Mouse (Mus musculus) embryonic facial prominence, embryonic 12.5 days (tissue): ENCODE results near the gene Harbi1. TPM values are rescaled to one million over a fixed set of nuclear protein-coding genes. Genes with fewer than 3 reads are reported as not detected.
A peak's percentile ranks its signal among the peaks of the same experiment; 100 is the strongest.

Experiments
- ATAC-seq: fragments of 200-750 bp; cut with Nextera tagmentation; 2 replicates; pipeline ENCODE4 v1.8.0; 2017; ENCODE audit not compliant: insufficient number of reproducible peaks, insufficient read depth, low FRiP score, low TSS enrichment
- H3K27ac ChIP-seq: fragments of 300-500 bp; sonication (generic); 2 replicates; pipeline ENCODE4 v1.5.1; 2016; ENCODE audit warnings: mild to moderate bottlenecking
- H3K27me3 ChIP-seq: fragments of 300-500 bp; sonication (generic); 2 replicates; pipeline ENCODE4 v1.6.1; 2016; ENCODE audit warnings: mild to moderate bottlenecking, moderate library complexity
- H3K36me3 ChIP-seq: fragments of 300-500 bp; sonication (generic); 2 replicates; pipeline ENCODE4 v1.6.1; 2016; ENCODE audit warnings: mild to moderate bottlenecking
- H3K4me1 ChIP-seq: fragments of 300-500 bp; sonication (generic); 2 replicates; pipeline ENCODE4 v1.6.1; 2016
- H3K4me2 ChIP-seq: fragments of 300-500 bp; sonication (generic); replicated peaks from 2 replicates; pipeline ENCODE4 v1.6.1; 2016; ENCODE audit warnings: mild to moderate bottlenecking, moderate library complexity
- H3K4me3 ChIP-seq: fragments of 300-500 bp; sonication (generic); 2 replicates; pipeline ENCODE4 v1.5.1; 2016; ENCODE audit warnings: mild to moderate bottlenecking
- H3K9ac ChIP-seq: fragments of 300-500 bp; sonication (generic); 2 replicates; pipeline ENCODE4 v1.6.1; 2016; ENCODE audit warnings: mild to moderate bottlenecking, moderate library complexity
- H3K9me3 ChIP-seq: fragments of 300-500 bp; sonication (generic); 2 replicates; pipeline ENCODE4 v1.6.1; 2016; ENCODE audit warnings: mild to moderate bottlenecking, moderate library complexity
- WGBS: fragments of 180-500 bp; shearing (Covaris S2); methylation state at CpG from one replicate; pipeline ENCODE4 v1.1.7; 2016; 5-methylcytosine and 5-hydroxymethylcytosine counted together
- polyA plus RNA-seq: library from polyadenylated mRNA; unstranded; fragments of >200 nt; fragmentation: Nextera tagmentation; extraction: Ambion mirVana; gene quantifications from 2 replicates; pipeline ENCODE4 v1.2.1, GENCODE M21; 2016

Gene Harbi1
- polyA plus RNA-seq, 1 experiment from 2014 or later: 24.9 TPM

DNA sequence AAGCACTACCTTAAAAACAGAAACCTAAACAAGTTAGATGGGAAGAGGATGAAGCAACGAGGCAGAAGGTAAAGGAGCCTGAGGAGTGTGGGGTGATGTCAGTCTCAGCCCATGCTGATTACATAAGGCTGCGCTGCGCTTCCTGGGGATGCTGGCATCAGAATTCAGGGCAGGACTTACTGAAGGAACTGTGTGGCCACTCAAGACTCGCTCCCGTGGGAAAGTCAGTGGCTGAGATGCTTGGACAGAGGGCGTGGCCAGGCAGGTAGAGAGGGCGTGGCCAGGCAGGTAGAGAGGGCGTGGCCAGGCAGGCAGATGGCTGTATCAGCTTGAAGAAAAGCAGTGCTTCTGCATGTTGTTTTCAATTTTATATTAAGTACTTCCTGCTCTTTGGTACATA is 26.7 kb upstream of the Harbi1 start:
- ATAC-seq: no peak
- Histone ChIP-seq H3K4me3 (no peak overlapping the region), H3K9ac (no peak overlapping the region), H3K36me3 (peaks cover 78% of the 10 kb centered on the region), H3K4me2 (no peak overlapping the region), H3K4me1 (no peaks in the 10 kb centered on the region), H3K9me3 (no peaks in the 10 kb centered on the region), H3K27me3 (no peaks in the 10 kb centered on the region), H3K27ac (no peak overlapping the region)
- WGBS: 79% methylated on average over 8 of the region's 8 CpGs

GRCm38 (mm10) chr2:91689452-91689851 is 21.2 kb upstream of the Harbi1 start:
- WGBS: 75% methylated on average over 7 of the region's 7 CpGs
- H3K9me3 ChIP-seq: no peaks in the 10 kb centered on the region
- no peak overlapping the region for H3K27ac ChIP-seq
- H3K36me3 ChIP-seq: peaks cover 48% of the 10 kb centered on the region
- no peaks in the 10 kb centered on the region for H3K4me1 ChIP-seq
- H3K4me2 ChIP-seq: no peak overlapping the region
- H3K9ac ChIP-seq: no peak overlapping the region
- no peaks in the 10 kb centered on the region for H3K27me3 ChIP-seq
- no peak overlapping the region for H3K4me3 ChIP-seq
- ATAC-seq: no peak

- 88% methylated on average over 10 of the region's 10 CpGs for WGBS
- Histone ChIP-seq H3K4me1 (no peaks in the 10 kb centered on the region), H3K4me2 (no peak overlapping the region), H3K4me3 (no peak overlapping the region), H3K9me3 (no peaks in the 10 kb centered on the region), H3K27ac (no peak overlapping the region), H3K9ac (no peak overlapping the region), H3K27me3 (no peaks in the 10 kb centered on the region), H3K36me3 (peaks cover 9% of the 10 kb centered on the region)
- no peak for ATAC-seq
These were observed 15.0 kb upstream of the Harbi1 start for GRCm38 (mm10) chr2:91695436-91696224.

DNA sequence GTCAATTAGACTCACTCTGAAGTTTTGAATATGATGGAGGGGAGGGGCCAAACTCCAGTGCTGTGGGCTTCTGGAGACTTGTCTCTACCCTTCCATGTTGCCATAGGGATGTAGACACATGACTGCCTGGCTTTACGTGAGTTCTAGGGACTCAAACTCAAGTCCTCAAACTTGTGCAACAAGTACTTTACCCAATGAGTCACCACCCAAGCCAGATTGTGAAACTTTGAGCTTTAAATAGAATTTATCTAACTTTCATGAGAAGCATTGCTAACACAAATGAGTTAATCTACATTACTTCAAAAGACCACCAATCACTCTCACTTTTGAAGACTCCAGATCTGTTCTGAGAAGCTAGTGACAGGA is 14.4 kb upstream of the Harbi1 start:
- Histone ChIP-seq H3K9me3 (no peaks in the 10 kb centered on the region), H3K4me2 (no peak overlapping the region), H3K4me3 (no peak overlapping the region), H3K4me1 (no peaks in the 10 kb centered on the region), H3K36me3 (peaks cover 9% of the 10 kb centered on the region), H3K27me3 (no peaks in the 10 kb centered on the region), H3K9ac (no peak overlapping the region), H3K27ac (no peak overlapping the region)
- 79% methylated on average over 1 of the region's 1 CpGs for WGBS
- no peak for ATAC-seq

DNA sequence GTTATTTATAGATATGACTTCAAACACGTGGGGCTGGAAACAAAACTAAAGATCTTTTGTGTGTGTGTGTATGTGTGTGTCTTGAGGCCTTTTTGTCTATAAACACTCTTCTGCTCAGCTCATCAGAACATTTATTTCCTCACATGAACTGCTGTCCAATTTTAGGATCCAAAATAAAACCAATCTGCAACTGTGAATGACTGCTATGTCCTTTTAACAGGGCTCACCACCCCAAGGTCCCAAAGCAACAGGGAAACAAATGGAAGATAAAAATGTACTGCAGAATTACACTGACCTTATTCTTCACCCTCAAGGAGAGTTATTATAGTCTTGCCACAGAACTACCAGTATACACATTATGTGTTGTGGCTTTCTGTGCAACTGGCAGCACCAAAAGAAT is 11.4 kb upstream of the Harbi1 start:
- WGBS: 84% methylated on average over 1 of the region's 1 CpGs

GRCm38 (mm10) chr2:91701366-91701765 is 9.3 kb upstream of the Harbi1 start:
- H3K27ac ChIP-seq: no peak overlapping the region
- no peaks in the 10 kb centered on the region for H3K9me3 ChIP-seq
- ATAC-seq: no peak
- H3K9ac ChIP-seq: no peak overlapping the region
- no peaks in the 10 kb centered on the region for H3K27me3 ChIP-seq
- 99% methylated on average over 2 of the region's 2 CpGs for WGBS
- H3K4me2 ChIP-seq: no peak overlapping the region
- no peaks in the 10 kb centered on the region for H3K36me3 ChIP-seq
- no peaks in the 10 kb centered on the region for H3K4me1 ChIP-seq
- H3K4me3 ChIP-seq: no peak overlapping the region

More for the DNA sequence above, 11.4 kb upstream of the Harbi1 start:
- H3K9ac ChIP-seq: no peak overlapping the region
- H3K9me3 ChIP-seq: no peaks in the 10 kb centered on the region
- 0 out of 2 replicates have a peak, but pooled peaks cover 2% of the 10 kb centered on the region for H3K36me3 ChIP-seq
- ATAC-seq: no peak
- no peaks in the 10 kb centered on the region for H3K4me1 ChIP-seq
- no peak overlapping the region for H3K27ac ChIP-seq
- no peaks in the 10 kb centered on the region for H3K27me3 ChIP-seq
- no peak overlapping the region for H3K4me2 ChIP-seq
- no peak overlapping the region for H3K4me3 ChIP-seq

- peaks cover 6% of the 10 kb centered on the region for H3K4me1 ChIP-seq
- H3K36me3 ChIP-seq: no peaks in the 10 kb centered on the region
- no peak overlapping the region for H3K4me2 ChIP-seq
- H3K9me3 ChIP-seq: no peaks in the 10 kb centered on the region
- no peak overlapping the region for H3K9ac ChIP-seq
- no peaks in the 10 kb centered on the region for H3K27me3 ChIP-seq
- ATAC-seq: no peak
- H3K27ac ChIP-seq: no peak overlapping the region
- H3K4me3 ChIP-seq: no peak overlapping the region
- 83% methylated on average over 6 of the region's 6 CpGs for WGBS
These were observed 4.9 kb upstream of the Harbi1 start for GRCm38 (mm10) chr2:91705736-91706135.

DNA sequence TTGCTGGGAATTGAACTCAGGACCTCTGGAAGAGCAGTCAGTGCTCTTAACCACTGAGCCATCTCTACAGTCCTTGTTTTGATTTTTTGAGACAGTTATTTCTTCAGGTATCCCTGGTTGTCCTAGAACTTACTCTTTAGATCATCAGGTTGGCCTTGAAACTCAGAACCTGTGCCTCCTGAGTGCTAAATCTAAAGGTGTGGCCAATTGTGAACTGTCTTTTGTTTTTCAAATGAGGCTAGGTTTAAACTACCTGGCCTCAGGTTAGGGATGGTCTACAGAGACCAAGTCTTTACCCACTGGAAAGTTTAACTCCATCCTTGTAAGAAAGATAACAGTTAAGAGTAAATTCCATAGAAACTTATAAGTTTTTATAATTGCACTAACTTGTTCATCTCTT is 4.2 kb upstream of the Harbi1 start:
- Histone ChIP-seq H3K4me3 (no peak overlapping the region), H3K9ac (no peak overlapping the region), H3K4me1 (peaks cover 7% of the 10 kb centered on the region), H3K9me3 (no peaks in the 10 kb centered on the region), H3K27ac (no peak overlapping the region), H3K4me2 (no peak overlapping the region), H3K36me3 (no peaks in the 10 kb centered on the region), H3K27me3 (no peaks in the 10 kb centered on the region)
- ATAC-seq: no peak

- Histone ChIP-seq H3K27me3 (no peaks in the 10 kb centered on the region), H3K4me1 (peaks cover 16% of the 10 kb centered on the region), H3K9me3 (no peaks in the 10 kb centered on the region), H3K4me2 (no peak overlapping the region), H3K4me3 (no peak overlapping the region), H3K36me3 (no peaks in the 10 kb centered on the region), H3K27ac (no peak overlapping the region), H3K9ac (no peak overlapping the region)
- no peak for ATAC-seq
- 94% methylated on average over 6 of the region's 6 CpGs for WGBS
These were observed 2.3 kb upstream of the Harbi1 start for GRCm38 (mm10) chr2:91708361-91708760.

- Histone ChIP-seq H3K27ac (peak overlapping the region; percentile 77), H3K27me3 (no peaks in the 10 kb centered on the region), H3K36me3 (peaks cover 4% of the 10 kb centered on the region; the same call in 1 of the 2 replicates), H3K4me3 (peak overlapping the region; percentile 68), H3K4me2 (peak overlapping the region; percentile 82), H3K9ac (peak overlapping the region; percentile 63), H3K9me3 (no peaks in the 10 kb centered on the region), H3K4me1 (peaks cover 16% of the 10 kb centered on the region)
- ATAC-seq: no peak
- 4% methylated on average over 8 of the region's 8 CpGs for WGBS
These were observed 739 bp downstream of the Harbi1 start for GRCm38 (mm10) chr2:91711256-91711925.

- no peak overlapping the region for H3K4me2 ChIP-seq
- H3K27me3 ChIP-seq: no peaks in the 10 kb centered on the region
- 86% methylated on average over 1 of the region's 1 CpGs for WGBS
- H3K4me1 ChIP-seq: peaks cover 10% of the 10 kb centered on the region; the same call in 1 of the 2 replicates
- no peak overlapping the region for H3K27ac ChIP-seq
- no peak overlapping the region for H3K4me3 ChIP-seq
- ATAC-seq: no peak
- H3K9me3 ChIP-seq: no peaks in the 10 kb centered on the region
- no peak overlapping the region for H3K9ac ChIP-seq
- peaks cover 10% of the 10 kb centered on the region; the same call in 1 of the 2 replicates for H3K36me3 ChIP-seq
These were observed 4.3 kb downstream of the Harbi1 start for GRCm38 (mm10) chr2:91714921-91715320.

DNA sequence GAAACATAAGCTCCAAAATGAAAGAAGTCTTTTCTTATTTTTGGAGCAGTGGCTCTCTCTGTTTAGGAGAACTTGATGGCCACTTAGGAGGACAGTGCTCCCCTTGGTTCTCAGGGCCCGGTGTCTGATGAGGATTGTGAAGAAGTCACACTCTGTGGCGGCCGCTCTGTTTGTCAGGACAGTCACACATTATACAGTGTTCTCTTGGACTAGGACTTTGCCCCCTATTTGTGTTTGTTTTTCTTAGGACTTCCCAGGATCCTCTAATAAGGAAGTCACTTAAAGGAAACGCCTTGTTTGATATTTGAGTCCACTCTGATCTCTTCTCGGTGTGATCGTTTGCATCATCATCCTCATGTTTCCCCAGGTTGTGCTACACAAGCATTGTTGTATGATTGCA is 7.6 kb downstream of the Harbi1 start:
- Histone ChIP-seq H3K27ac (no peak overlapping the region), H3K4me1 (no peaks in the 10 kb centered on the region), H3K4me2 (no peak overlapping the region), H3K27me3 (no peaks in the 10 kb centered on the region), H3K36me3 (peaks cover 25% of the 10 kb centered on the region), H3K9ac (no peak overlapping the region), H3K4me3 (no peak overlapping the region), H3K9me3 (no peaks in the 10 kb centered on the region)
- ATAC-seq: no peak
- WGBS: 86% methylated on average over 6 of the region's 6 CpGs
